Mouse (Mus musculus) gastrocnemius, postnatal 14 days (tissue): Measurements from ENCODE around the gene Slc22a14. TPM values are rescaled to one million over a fixed set of nuclear protein-coding genes. Genes with fewer than 3 reads are reported as not detected.
"Not testable (repeated sequence)": the region's sequence is repeated elsewhere in the genome, so short reads cannot be mapped to it uniquely, and the experiment has no call there.

Experiments
- DNase-seq: peaks from one replicate; pipeline ENCODE4 v3.0.0; 2021; ENCODE audit warnings: mixed read lengths
- intact Hi-C: fragments of 180-260 bp; cut with DNase I; formaldehyde crosslinking; loops from one replicate; pipeline ENCODE4 v1.15.1; 2025; ENCODE audit warnings: low total_unique reads
- total RNA-seq, 2 experiments: library from RNA; stranded (reverse); gene quantifications; 2 replicates each; pipeline ENCODE4 v1.2.3; 2021

The Slc22a14 gene
- total RNA-seq, 2 experiments from 2014 or later: not detected

DNA sequence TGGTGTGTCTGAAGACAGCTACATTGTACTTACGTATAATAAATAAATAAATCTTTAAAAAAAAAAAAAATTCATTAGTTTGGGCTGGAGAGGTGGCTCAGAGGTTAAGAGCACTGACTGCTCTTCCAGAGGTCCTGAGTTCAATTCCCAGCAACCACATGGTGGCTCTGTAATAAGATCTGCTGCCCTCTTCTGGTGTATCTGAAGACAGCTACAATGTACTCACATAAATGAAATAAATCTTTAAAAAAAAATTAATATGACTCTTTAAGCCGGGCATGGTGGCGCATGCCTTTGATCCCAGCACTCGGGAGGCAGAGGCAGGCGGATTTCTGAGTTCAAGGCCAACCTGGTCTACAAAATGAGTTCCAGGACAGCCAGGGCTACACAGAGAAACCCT is 90.5 kb downstream of the Slc22a14 start:
- intact Hi-C loops, DNase-seq: not testable (repeated sequence)

DNA sequence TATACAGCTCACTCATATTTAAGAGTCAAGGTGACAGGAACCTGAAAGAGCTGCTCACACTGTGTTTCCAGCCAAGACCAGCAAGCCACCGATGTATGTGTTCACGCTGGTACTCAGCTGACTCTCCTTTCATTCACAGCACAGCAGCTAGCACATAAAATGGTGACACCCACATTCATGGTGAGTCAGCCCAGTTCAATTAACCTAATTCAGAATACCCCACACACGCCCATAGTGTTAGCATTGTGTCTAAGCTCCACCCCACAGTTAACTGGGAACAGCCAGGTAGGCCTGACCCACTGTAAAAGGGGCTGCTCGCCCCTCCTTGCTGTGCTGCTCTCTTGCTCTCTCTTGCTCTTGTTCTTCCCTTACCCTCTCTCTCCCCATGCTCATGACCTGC is 93.9 kb downstream of the Slc22a14 start:
- intact Hi-C loops: no loop called here
- DNase-seq: no peak

GRCm38 (mm10) chr9:119268588-119269145 is 96.7 kb downstream of the Slc22a14 start:
- intact Hi-C loops: no loop called here
- no peak for DNase-seq

- intact Hi-C loops: no loop called here
- DNase-seq: no peak
Observed at GRCm38 (mm10) chr9:119268120-119268519, 97.2 kb downstream of the Slc22a14 start.

- intact Hi-C loops, DNase-seq: not testable (repeated sequence)
Observed at GRCm38 (mm10) chr9:119266121-119266395, 99.3 kb downstream of the Slc22a14 start.

DNA sequence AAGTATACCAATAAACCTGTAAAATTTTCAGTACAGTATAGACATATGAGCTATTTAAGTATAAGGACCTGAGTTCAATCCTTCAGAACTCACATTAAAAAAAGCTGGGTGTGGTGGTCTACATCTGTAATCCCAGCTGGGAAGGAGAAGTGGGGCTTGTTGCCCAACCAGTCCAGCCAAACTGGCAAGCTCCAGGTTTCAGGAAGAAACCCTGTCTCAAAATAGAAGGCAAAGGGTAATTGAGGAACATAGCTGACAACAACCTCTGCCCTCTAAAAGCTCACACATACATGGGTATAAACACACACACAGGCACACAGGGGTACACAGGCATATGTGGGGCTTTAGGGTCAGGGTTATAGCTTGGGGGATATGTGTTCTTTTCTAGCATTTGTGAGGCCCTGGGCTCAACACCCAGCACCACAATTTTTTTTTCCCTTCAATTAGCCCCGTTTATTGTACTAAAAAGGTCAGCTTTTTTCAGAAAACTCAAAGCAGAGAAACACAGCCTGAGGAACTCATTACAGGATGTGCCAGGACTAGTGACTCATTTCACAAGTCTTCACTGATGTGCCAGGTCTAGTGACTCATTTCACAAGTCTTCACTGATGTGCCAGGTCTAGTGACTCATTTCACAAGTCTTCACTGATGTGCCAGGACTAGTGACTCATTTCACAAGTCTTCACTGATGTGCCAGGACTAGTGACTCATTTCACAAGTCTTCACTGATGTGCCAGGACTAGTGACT is 99.8 kb downstream of the Slc22a14 start:
- intact Hi-C loops, DNase-seq: not testable (repeated sequence)

DNA sequence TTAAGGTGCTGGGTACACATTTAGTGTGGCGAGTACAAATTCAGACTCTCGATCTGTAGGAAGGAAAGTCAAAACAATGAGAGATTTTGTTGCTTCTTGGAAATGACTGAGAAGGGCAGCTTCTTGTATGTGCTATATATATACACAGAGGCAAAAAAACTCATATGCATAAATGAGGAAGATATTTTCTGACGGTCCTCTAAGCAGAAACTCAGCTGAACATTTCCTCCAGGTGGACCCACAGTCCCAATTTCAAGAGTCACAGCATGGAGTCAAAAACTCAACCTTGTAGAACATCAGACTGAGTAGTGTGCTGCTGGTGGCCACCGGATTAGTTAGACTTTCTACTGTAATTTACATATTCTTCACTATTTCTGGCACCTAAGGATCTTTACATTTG is 102.3 kb downstream of the Slc22a14 start:
- intact Hi-C loops: no loop called here
- DNase-seq: no peak

DNA sequence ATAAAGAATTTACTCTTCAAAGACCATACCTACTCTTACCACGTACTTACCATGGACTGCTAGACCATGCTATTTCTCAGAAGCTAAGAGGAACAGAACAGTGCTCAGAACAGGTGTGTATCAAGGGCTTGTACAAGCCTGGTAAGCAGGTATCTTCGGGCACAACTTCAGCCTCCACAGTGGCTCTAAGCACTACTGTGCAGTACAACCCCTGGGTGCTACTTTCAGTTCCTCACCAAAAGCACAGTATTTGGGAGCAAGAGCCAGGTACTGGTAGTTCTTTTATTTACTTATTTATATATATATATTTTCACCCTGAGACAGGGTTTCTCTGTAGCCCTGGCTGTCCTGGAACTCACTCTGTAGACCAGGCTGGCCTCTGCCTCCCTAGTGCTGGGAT is 104.5 kb downstream of the Slc22a14 start:
- no peak for DNase-seq
- intact Hi-C loops: no loop called here

- no peak for DNase-seq
- intact Hi-C loops: no loop called here
Observed at GRCm38 (mm10) chr9:119258785-119259184, 106.6 kb downstream of the Slc22a14 start.

GRCm38 (mm10) chr9:119258128-119258527 is 107.2 kb downstream of the Slc22a14 start:
- no peak for DNase-seq
- intact Hi-C loops: no loop called here

GRCm38 (mm10) chr9:119256161-119256560 is 109.2 kb downstream of the Slc22a14 start:
- intact Hi-C loops: no loop called here
- no peak for DNase-seq

DNA sequence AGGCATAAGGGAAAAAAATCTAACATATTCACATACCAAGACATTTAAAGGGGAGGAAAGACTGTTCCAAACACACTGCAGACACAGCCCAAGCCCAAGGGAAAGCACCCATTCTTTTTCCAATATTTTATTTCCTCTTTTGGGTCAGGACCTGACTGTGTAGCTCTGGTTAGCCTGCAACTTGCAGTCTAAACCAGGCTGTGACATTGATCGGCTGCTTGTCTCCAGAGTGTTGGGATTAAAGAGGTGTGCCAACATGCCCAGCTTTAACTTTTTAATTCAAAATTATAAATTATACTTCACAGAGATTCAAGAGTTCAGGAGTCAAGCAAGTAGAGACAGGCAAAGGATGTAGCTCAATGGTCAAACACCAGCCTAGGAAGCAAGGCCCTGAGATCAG is 110.3 kb downstream of the Slc22a14 start:
- no peak for DNase-seq
- intact Hi-C loops: no loop called here

DNA sequence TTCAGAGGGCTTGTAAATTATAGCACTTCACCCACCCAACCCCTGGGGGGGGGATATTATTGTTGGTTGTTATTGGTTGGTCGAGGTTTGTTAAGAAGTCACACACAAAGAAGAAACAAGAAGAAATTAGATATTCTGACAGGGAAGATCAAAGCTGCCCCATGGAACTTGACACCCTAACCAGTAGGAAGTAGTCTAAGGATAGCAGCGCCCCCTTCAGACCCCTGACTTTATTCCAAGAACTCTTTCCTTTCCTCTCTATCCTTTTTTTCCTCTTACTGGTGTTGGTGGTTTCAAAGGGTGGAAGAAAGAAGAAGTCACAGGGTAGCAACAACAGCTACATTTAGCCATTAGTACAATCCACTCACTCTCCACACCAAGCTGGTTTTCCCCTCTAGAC is 111.2 kb downstream of the Slc22a14 start:
- intact Hi-C loops: no loop called here
- no peak for DNase-seq

DNA sequence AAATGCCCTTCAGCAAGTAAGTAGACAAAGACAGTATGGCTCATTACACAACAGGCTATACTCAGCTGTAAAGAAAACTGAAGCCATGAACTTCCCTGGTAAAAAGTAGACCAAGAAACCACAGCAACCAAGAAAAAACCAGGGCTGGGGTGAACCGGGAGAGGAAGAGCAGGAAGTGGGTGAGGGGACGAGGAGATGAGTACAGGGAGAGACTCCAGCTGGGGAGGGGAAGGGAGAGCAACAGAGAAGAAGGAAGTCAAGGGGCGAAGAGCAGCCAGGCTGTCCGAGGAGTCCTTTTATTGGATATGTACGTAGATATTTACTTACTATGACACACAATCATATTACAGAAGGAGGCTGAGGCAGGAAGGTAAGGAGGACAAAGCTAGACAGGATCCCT is 117.4 kb downstream of the Slc22a14 start:
- no peak for DNase-seq
- intact Hi-C loops: no loop called here

DNA sequence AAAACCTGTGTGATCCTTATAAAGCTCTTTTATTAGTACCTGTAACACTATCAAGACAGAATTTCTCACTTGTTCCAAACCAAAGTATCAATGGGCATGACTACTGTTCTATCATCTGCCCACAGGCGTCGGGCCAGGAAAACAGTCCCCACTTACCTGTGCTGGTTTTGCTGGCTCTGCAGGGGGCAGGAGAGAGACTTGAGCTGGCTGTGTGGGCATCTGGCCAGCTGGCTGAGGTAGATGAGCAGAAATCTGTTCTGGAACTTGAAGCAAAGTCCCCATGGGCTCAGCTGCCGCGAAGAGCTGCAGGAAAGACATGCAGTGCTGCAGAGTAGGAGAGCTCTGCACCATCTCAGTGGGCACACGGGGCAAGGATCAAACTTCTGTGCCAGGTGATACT is 118.5 kb downstream of the Slc22a14 start:
- DNase-seq: peak; percentile 34
- intact Hi-C loops: no loop called here

DNA sequence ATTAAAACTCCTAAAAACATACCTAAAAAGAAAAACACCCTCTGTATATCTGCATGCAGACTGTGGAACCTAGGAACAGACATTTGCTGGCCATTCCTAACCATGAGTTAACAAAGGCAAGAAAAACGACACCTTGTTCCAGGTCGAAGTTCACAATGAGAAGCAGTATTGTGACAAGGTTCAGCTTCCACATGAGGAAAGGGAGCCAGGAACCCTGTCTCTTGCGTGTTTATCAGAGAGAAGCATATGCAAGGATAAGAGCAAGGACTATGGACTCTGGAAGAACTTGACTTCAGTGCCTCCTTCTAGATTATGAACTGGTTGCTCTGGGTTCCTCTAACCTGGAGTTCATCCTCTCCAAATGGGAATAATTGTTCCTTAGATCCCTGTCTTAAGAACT is 121.4 kb downstream of the Slc22a14 start:
- no peak for DNase-seq
- intact Hi-C loops: no loop called here

GRCm38 (mm10) chr9:119241169-119241865 is 124.0 kb downstream of the Slc22a14 start:
- intact Hi-C loops: no loop called here

GRCm38 (mm10) chr9:119240286-119240997 is 124.9 kb downstream of the Slc22a14 start:
- intact Hi-C loops: no loop called here

More at GRCm38 (mm10) chr9:119241169-119241865, 124.0 kb downstream of the Slc22a14 start:
- no peak for DNase-seq

DNA sequence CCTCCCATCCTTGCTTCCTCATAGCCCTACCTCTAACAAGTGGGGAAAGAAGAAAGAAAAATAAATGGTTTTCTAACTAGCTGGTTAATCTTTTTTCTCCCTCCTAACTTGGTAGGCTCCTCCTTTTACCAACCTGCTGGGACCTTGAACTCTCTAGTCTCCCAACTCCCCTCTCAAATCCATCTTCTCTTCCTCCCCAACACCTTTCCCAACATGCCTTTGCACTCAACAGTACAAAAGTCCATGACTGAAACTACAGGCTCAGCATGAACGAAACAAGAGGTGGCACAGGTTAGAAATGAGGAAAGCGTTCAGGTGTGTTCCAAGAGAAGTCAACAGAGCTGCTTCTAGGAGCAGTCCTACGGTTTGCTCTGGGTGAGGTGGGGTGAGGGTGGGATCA is 126.1 kb downstream of the Slc22a14 start:
- intact Hi-C loops: no loop called here

More at GRCm38 (mm10) chr9:119240286-119240997, 124.9 kb downstream of the Slc22a14 start:
- no peak for DNase-seq

DNA sequence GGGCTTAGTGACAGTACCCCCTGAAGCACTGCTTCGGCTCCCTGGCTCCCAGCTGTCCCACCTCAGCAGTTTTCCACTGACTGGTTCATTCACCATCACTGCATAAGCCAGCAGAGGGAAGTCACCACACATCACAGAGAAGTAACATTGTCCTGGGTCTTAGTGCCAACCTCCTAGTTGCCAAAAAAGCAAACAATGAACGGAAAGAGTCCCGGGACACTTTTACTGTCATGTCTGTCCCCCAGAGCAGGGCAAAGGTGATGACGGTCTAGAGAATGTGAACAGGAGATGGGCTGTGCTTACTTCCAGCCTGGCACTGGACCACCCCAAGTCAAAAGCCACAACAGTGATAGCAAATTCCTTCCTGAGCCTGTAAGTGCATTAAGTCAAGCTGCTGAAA is 126.6 kb downstream of the Slc22a14 start:
- intact Hi-C loops: no loop called here
- DNase-seq: no peak

More for the DNA sequence above, 126.1 kb downstream of the Slc22a14 start:
- no peak for DNase-seq
